Mouse (Mus musculus) C2C12 (cell line): ENCODE results near the gene Dazap1.

ENCODE experiments used
- CTCF ChIP-seq: IDR thresholded peaks from one replicate; pipeline ENCODE4 v1.5.1; 2011; ENCODE audit not compliant: control insufficient read depth, insufficient read depth, insufficient read length
- MAX ChIP-seq: IDR thresholded peaks from one replicate; pipeline ENCODE4 v1.6.1; 2011; ENCODE audit warnings: mild to moderate bottlenecking, control low read depth

DNA sequence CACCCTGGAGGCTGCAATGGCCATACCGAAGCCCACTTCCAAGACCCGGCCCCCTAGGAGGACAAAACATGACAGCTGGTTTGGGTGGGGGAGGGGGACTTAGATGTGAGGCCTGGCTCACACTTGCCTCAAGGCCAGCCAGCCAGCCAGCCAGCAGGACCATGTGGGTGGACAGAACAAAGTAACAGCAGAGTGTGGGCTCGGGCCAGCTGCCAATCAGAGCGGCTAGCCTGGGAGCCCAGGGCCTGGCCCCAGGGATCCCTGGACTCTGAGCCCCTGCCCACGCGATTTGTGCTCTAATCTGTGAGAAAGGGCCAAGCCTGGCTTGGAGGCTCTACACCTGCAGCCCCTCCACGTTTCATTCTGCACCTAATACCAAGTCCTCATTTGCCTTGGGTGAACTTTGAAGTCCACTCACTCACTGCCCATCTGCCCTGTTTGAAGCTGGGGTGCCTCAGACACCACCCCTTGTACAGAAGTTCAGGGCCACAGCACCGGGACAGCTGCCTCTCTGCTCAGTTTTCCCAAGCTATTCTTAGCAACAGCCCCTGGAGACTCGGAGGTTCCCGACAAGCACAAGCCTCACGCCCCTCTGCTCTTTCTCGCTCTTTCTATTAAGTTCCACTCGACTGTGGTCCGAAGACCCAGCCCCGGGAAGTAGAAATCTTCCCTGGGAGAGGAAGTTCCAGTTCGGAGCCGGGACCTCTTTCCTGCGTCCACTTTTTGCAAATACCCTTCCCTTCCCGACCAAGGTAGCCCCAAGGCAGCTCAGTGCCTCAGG lies 1.2 kb upstream of the Dazap1 start:
- TF ChIP-seq CTCF (no peak), MAX (no peak)
